Mouse (Mus musculus) cerebellum, postnatal 36 days (tissue): Measurements from ENCODE around the gene Cyp3a16.
"Not testable (repeated sequence)": the region's sequence is repeated elsewhere in the genome, so short reads cannot be mapped to it uniquely, and the experiment has no call there.

Source experiments
- DNase-seq, 2 experiments: peaks; one replicate each; pipeline ENCODE4 v3.0.0; 2021 to 2022; ENCODE audit warnings: mixed read lengths in 2 of 2

Cyp3a16 gene

DNA sequence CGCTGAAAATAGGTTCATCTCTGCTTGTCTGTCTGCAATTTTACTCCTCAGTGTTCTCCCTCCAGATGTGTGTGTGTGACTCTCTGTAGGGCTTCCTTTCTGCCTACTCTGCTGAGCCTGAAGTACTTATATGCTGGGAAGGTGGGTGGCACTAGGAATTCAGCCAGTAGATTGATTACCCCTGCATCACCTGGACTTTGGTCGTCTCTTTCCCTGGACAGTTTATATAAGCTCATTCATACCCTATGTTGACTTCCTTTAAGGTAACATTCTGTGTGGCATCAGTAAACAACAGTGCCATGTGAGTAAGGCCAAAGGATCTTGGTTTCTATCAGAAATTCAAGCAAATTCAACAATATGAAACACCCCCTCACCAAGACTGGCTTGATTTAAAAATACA is at the start of gene Cyp3a16:
Gene Cyp3a16 (minus strand): TSS at position 101 of the 400 bp plus-strand sequence.
- DNase-seq = not testable (repeated sequence)

DNA sequence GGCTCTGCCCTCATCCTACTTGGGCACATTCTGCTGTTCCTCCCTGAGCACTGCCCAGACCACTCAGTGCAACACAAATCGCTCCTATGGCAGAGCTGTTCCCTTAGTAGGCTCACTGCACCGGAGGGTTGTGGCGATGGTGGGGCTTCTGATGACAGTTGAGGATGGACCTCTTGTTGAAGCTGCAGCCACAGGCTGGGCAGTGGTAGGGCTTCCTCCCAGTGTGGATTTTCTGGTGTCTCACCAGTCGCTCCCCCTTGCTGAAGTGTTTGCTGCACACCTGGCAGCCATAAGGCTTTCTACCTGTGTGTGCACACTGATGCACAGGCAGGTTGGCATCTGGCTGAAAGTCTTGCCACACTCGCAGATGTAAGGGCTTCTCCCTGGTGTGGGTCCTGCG is 20.8 kb upstream of the Cyp3a16 start:
- DNase-seq = no peak

DNA sequence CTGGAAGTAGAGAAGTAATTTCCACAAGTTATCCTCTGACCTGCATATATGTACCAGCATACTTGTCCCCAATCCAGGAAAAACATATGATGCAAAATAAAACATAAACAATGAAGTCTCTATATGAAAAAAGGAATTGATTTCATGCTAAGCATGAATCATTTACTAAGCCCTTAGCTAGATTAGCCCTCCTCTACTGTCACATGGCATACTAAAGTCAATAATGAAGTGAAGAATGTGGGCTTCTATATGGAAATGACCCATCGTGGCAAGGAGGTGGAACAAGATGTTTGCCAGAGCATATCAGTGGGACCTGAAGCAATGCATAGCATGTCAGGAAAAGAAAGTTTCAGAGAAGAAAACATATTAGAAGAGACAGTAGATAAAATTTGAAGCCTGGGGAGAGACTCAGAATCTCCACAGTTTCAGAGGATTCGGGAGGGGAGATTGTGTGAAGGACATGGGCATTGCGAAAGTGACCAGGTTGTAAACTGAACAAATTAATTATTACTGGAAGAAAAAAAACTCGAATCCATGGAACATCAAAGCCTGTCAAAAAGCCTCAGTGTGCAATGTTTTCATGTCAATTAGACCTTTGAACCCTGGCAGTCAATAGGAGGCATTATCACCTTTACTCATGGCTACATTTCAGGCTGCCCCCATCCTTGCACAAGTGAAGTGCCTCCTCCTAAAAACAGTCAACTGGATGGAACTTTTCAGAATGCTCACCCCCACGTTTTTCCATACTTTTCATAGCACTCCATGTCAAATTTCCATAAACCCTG is 5.0 kb downstream of the Cyp3a16 start:
- no peak for DNase-seq

DNA sequence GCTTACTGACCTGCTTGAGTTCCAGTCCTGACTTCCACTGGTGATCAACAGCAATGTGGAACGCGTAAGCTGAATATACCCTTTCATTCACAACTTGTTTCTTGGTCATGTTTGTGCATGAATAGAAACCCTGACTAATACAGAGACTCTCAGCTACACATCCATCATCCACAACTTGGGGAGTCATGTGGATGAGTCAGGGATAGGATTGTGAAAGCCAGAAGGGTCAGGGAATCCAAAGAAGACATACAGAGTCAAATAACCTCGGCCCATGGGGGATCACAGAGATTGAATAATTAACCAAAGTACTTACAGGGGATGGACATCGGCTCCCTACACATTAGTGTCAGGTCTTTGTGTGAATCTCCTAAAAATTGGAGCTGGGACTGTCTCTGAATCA is 7.2 kb downstream of the Cyp3a16 start:
- DNase-seq = no peak

DNA sequence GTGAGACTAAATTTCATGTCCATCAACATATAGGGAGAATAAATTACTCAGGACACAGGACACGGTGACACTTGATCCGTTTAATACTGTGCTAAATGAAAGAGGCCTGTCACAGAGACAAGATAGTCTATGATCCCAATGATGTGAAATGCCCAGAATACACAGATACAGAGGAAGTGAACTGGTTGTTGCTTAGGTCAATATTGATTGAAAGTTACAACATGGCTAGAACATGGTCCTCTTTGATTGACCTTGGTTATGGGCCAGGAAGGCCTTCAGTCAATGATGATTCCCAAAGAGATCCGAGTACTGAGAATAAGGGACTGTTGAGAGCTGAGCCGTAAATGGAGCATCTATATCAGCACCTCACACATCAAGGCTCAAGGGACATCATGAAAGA is 15.1 kb downstream of the Cyp3a16 start:
- DNase-seq = no peak

DNA sequence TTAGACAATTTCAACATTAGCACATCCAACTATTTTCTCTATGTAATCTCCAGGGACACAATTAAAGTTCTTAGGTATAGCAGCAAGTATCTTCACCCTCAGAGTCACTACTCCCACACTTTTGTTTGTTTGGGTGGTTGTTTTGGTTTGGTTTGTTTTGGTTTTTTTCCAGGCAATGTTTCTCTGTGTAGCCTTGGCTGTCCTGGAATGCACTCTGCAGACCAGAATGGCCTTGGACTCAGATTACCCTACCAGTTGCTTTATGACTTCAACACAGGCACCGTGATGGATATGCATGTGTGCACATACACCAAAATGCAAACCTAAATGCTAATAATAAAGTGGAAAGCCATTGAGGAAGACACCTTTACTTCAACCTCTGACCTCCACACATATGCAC is 35.8 kb downstream of the Cyp3a16 start:
- DNase-seq = no peak

DNA sequence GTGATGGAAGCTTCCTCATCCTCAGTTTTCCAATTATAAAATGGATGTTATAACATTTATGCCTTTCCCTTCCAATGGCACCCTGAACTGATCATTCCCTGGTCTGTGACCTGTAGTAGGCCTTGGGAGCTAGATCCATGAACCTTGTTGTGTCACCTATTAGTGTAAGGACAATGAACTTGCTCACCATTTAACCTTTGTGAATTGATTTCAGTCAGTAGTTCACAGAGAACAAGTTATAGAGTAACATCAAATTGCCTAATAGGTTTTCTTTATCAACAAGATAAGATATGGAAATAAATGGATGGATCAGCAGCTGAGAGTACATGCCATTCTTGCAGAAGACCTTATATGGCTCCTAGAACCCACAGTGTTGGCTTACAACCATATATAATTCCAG is 38.5 kb downstream of the Cyp3a16 start:
- no peak for DNase-seq

DNA sequence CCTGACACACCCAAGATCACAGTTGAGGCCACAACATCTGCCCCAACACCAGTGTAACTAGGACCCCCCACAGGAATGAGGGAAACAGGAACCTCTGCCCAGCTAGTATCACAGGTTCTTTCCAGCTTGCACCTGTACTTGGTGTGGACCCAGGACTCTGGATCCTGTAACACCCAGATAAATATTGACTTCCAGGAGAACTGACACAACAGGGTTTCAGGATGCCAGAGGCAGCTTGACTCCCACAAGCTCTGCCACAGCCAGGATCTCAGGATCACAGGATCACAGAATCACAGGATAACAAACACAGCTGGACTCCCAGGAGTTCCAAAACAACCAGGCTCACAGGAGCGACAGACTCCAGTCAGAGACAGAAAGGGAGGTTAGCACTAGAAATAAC is 47.2 kb downstream of the Cyp3a16 start:
- no peak for DNase-seq

DNA sequence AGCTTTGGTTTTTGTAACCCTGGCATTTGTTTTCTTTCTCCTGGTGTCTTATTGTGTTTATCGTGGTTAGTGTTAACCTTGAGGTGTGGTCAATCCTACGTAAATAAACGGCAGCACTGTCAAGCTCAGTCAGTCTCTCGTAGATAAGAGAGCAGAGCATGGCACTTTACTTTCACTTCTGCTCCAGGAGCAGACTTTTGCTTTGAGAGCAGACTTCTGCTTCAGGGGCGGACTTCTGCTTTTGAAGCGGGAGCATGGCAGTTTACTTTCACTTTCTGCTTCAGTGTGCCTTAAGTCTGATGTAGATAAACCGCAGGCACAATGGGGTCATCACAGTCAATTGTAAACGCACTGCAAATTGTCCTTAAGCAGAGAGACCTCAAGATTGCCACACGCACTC is 54.1 kb downstream of the Cyp3a16 start:
- DNase-seq = not testable (repeated sequence)
